Mouse (Mus musculus) frontal cortex, adult 2 months (tissue): ENCODE measurements around the gene Kcnk15. TPM values are rescaled to one million over a fixed set of nuclear protein-coding genes. Genes with fewer than 3 reads are reported as not detected.

Experiments
- polyA plus RNA-seq: library from polyadenylated mRNA; depleted of rRNA; stranded (reverse); fragments of >200 nt; gene quantifications from 2 replicates; pipeline ENCODE4 v1.2.3, GENCODE M21; 2012; rRNA removed

The Kcnk15 gene
- polyA plus RNA-seq, 1 experiment = 7.3 TPM

Other genes starting within 250 kb of the Kcnk15 start
- 167 and 199 TPM in 2 replicates for gene Serinc3, start 208.5 kb upstream of the Kcnk15 start, polyA plus RNA-seq
- gene Pkig, start 195.3 kb upstream of the Kcnk15 start, polyA plus RNA-seq = 194 and 214 TPM in 2 replicates
- gene Ada, start 103.4 kb upstream of the Kcnk15 start, polyA plus RNA-seq = 1.4 and 1.6 TPM in 2 replicates
- gene Ccn5, start 32.8 kb upstream of the Kcnk15 start, polyA plus RNA-seq = 0.14 and 0.15 TPM in 2 replicates
- 28.5 and 32.3 TPM in 2 replicates for gene Rims4, start 65.0 kb downstream of the Kcnk15 start, polyA plus RNA-seq
- gene Ywhab, start 141.3 kb downstream of the Kcnk15 start, polyA plus RNA-seq = 291 and 293 TPM in 2 replicates
- gene Pabpc1l, start 171.8 kb downstream of the Kcnk15 start, polyA plus RNA-seq = 1.0 and 2.1 TPM in 2 replicates
- gene Stk4, start 216.7 kb downstream of the Kcnk15 start, polyA plus RNA-seq = 19.8 and 21.3 TPM in 2 replicates
- 82.4 and 90.4 TPM in 2 replicates for gene Tomm34, start 217.5 kb downstream of the Kcnk15 start, polyA plus RNA-seq